Mouse (Mus musculus): ENCODE results near the gene Man2a1. TPM values are rescaled to one million over a fixed set of nuclear protein-coding genes. Genes with fewer than 3 reads are reported as not detected.

Gene Man2a1
- total RNA-seq, 2 experiments from 2014 or later = 8.0 to 13.1 TPM

DNA sequence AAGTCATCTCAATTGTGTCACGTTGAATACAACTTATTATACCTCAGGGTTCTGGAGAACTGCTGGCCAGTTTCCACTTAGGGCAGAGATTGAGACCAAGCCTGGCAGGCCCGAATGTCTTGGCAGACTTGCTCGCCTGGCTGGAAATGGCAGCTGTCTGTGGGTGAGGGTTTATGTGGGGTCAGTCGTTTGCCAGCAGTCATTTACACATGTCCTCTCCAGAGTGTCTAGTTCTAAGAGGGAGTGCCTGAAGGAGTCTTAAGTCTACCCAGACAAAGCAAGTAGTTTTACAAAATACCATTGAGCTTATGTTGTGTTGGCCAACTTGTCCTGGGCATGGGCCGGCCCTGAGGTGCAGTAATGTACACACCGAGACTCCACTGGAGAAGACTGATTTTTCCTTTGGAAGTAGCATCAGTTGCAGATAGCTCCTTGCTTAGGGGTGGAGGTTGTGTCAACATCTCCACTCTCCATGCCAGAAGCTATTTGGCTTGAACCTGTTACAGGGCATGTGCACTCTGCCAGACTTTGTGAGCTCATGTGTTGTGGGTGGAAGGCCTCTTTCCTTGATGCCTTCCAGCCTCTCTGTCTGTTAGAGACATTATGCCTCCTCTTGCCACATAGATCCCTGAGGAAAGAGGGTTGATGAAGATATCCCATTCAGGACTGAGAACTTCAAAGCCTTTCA is 84.8 kb downstream of the Man2a1 start:
- no peak for ATAC-seq (replicated peaks; ENCODE audit: low FRiP score, poor library complexity, severe bottlenecking)

DNA sequence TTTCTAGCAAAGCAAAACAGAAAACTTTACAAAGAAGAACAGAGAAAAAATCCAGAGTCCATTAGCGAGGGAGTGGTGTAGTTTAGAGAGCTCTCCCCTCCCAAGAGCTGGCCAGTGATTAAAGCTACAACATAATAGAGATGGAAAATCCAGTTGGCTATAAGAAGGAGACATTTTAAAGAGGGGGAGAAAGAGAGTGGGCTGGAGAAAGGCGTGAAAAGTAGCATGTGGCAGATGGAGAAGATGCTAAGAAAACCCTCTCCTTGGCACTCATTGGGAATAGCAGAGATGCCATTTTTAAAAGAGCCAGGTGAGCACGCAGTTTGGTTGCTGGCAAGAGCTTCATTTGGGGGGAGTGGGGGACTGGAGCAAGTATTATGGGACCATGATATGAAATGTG is 89.1 kb downstream of the Man2a1 start:
- no peak for ATAC-seq (replicated peaks; ENCODE audit: low FRiP score, poor library complexity, severe bottlenecking)

DNA sequence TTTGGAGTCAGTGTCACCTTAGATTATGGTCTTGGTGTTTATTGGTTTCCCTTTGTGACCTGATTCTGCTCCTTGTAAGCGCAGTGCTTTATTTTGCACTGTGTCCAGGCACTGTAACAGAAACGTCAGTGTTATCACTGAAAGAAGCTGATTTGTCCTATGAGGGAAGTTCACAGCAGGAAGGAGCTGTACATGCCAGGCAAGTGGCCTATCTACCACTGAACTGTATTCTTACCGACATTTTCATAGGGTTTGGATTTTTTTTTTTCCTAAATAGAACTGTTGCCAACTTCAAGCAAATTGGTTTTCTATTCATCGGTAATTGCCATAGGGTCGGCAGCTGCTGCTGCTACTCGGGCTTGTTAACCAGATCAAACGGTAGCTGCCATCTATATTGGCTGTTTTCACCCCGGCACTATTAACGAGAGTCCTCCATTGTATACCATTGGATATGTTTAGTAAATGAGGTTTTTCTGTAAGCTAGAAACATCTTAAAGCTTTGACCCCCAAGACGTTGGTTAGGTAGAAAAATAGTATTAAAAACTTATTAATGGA is 96.8 kb downstream of the Man2a1 start:
- ATAC-seq (replicated peaks; ENCODE audit: low FRiP score, poor library complexity, severe bottlenecking) = no peak

DNA sequence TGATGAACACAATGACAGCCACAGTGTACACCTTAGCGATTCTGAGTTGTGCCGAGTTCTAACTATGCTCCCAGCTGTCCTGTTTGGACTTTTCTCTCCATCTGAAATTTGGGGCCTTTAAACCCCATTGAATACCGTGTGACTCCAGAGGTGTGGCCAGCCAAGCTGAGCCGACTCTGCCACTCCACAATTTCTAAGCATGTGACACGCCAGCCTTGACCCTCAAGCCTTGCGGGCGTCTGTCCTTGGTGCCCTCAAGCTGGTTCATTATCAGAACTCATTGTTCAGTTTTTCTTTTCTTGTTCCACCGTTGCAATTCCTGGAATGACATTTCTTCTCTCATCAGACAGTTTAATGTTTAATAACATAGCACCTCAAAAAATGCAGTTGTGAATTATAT is 98.0 kb downstream of the Man2a1 start:
- ATAC-seq (replicated peaks; ENCODE audit: low FRiP score, poor library complexity, severe bottlenecking) = no peak

DNA sequence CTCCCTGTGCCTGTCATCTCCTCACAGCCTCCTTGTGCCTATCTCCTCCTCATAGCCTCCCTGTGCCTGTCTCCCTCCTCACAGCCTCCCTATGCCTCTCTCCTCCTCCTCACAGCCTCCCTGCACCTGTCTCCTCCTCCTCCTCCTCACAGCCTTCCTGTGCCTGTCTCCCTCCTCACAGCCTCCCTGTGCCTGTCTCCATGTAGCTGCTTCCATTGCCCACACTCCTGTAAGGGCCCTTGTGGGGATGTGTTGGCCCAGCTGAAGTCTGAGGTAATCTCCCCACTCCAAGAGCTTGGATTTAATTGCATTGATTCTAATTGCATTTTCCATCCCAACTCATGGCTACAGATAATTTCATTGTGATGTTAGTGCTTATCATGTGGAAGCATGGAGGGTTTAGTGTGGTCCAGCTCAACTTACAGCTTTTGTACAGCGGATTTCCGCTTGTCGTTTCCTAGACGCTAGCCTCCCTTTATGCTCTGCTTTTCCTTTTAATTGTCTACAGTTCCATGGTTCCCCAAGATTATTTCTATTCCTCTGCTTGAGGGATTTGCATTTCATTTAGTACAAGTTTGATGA is 103.2 kb downstream of the Man2a1 start:
- ATAC-seq (replicated peaks; ENCODE audit: low FRiP score, poor library complexity, severe bottlenecking) = no peak

DNA sequence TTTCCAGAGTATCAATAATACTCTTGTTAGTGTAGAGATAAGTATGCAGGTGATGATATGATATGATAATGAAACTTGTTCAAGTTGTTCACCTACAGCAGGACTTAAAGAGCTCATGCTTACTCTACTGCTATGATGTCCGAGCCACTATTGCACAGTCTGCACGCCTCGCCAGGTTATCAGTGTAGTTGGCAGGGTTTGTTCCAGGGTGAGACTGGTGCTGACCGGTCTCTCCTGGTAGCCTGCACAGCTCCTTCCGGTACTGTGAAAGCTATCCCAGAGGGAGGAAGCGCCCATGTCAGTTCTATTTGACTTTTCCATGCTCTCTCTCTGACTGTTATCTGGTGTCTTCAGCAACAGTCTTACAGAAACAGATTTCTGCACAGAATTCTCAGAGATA is 107.0 kb downstream of the Man2a1 start:
- ATAC-seq (replicated peaks; ENCODE audit: low FRiP score, poor library complexity, severe bottlenecking) = no peak

DNA sequence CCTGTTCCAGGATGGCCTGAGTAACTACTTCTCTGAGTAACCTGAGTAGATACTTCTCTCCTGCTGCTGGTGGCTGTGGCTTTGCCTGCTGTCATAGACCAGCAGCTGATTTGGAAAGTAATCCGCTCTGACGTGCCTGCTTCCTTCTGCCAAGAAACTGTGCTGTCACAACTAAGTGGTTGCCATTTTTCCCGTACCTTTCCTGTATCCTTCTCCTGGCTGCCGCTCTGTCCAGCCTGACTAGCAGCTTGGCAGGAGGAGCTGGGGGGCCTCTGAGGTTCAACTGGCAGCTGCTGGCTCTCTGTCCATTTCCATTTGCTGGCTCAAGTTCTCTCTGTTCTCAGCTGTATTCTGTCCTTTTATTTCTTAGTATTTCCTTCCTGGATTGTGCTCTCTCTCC is 115.8 kb downstream of the Man2a1 start:
- no peak for ATAC-seq (replicated peaks; ENCODE audit: low FRiP score, poor library complexity, severe bottlenecking)

DNA sequence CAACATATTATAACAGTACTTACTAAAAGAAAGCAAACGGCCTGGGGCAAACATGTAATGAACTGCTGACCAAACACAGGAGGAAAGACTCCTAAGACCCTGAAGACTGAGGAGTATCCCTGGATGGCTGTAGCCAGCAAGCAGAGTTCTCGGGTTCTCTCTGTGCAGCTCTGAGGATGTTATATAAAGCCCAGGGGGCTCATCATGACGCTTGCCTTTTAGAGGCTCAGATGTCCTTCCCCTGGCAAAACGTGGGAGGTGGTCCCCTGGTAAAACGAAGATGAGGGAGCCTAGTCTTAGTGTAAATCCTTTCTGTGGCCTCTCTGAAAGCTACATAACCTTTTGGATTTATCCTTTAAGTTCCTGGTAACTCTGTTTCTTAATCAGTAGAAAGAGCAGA is 119.2 kb downstream of the Man2a1 start:
- ATAC-seq (replicated peaks; ENCODE audit: low FRiP score, poor library complexity, severe bottlenecking) = no peak

DNA sequence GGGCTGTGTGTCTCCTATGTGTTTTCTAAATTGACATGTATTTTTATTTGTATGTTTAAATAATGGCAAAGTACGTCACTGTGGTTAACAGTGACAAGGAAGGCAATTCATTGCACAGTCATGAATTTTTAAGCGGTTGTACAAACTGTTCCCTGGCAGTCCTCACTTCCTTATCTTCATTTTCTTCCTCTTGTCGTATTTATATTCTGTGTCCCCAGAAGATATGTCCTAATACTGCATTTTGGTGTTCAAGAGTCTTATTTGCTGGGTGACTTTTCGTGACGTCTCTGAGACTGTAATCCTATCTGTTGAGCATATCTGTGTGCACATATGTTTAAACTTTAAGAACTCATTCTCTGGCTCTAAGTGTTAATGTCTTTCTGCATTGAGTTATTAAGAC is 120.6 kb downstream of the Man2a1 start:
- ATAC-seq (replicated peaks; ENCODE audit: low FRiP score, poor library complexity, severe bottlenecking) = no peak

DNA sequence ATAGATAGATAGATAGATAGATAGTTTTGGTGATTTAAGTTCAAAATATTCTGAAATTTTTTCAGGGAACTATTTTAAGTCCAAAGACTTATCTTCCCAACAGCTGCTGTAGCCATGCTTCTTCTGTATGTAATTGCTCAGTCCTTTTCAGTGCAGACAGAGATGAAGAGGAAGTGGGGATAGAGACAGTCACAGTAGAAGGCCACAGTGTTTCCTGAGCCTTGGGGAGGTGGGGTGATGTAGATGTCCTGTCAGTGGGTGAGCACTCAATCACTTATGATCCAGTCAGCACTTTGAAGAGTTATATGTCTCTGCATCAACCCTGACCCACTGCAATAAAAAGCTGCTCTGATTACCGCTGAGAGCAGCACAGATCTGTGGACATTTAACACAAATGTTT is 122.6 kb downstream of the Man2a1 start:
- no peak for ATAC-seq (replicated peaks; ENCODE audit: low FRiP score, poor library complexity, severe bottlenecking)

DNA sequence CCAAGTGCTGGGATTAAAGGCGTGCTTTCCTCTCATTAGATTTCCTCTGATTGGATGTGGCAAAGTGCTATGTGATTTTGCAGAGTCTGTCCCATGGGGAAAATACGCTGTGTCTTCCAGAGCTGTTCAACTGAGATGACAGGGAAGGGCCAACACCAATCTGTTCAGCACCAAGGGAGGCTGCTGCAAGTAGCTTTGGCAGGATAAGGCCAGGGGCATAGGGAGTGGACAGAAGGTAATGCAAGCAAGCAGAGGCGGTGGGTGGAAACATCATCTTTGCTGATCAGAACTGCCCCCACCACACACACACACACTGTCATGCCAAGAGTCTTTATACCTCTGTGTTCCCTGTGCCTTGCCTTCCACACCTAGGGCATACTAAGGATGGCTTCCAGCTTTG is 124.7 kb downstream of the Man2a1 start:
- ATAC-seq (replicated peaks; ENCODE audit: low FRiP score, poor library complexity, severe bottlenecking) = no peak

DNA sequence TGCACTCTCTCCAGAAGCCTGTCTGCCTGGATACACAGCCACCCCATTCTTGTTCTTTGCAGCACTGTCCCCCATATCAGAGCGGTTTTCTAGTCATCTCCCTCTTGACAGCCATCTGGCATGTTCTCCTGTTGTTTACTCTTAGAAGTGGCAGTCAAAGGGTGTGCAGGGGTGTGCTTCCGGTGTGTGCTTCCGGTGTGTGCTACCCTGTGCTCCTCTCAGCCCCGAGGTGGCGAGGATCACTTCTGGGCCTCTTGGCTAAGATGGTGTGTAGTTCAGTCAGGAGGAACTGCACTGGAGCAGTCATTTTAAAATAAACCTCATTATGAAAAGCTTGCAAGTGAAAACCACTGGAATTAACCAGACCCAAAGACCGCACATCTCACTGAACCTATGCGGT is 125.5 kb downstream of the Man2a1 start:
- no peak for ATAC-seq (replicated peaks; ENCODE audit: low FRiP score, poor library complexity, severe bottlenecking)

DNA sequence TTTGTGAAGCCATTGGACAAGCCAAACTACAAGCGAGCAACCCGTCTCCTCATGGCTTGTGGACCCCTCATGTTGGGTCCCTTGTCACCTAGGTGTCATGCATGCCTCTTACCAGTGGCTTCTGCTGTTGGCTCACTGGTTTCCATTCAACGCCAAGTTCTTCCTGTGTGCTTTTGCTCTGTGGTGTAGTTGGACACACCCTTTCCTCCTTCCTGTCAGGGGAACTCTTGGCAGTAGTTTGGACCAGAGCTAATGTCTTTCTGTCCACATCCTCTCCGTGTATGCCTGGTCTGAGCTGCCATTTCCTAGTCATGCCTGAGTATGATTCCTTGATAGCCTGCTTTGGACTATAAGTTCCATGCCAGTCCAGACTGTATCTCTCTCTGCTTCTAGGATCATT is 135.0 kb downstream of the Man2a1 start:
- no peak for ATAC-seq (replicated peaks; ENCODE audit: low FRiP score, poor library complexity, severe bottlenecking)

DNA sequence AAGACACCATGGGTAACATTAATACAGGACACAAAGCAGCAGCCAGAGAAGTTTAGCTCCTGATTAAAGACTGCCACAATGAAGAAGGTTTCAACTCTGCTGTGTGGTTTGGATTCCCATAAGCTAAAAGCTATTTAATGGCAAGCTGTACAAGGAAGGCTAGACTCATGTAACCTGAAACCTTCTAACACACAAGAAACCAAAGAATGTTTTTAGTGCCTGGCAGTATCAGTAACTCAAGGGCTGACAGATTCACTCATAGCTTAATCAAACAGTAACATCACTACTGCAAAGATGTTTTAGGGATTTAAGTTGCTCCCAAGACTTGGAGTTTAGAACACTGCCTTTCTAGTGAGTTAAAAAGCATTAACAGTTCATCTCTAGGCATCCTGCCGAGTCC is 137.4 kb downstream of the Man2a1 start:
- ATAC-seq (replicated peaks; ENCODE audit: low FRiP score, poor library complexity, severe bottlenecking) = no peak

DNA sequence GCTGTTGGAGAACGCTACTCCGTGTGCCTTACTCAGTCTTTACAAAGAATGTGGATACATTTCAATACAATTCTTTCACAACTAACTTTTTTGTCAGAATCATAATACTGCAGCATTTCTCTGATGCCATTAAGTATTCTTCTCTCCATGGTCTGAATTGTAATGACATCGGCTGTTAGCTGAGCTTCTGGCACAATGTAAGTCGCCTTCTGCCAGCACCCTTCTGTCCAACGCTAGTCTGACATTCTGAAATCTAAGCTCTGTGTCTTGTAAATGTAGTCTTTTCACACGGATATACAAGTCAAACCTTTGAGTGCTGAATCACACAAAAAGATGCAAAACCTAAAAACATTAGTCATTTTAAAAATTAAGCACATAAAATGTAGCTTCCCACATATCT is 138.6 kb downstream of the Man2a1 start:
- ATAC-seq (replicated peaks; ENCODE audit: low FRiP score, poor library complexity, severe bottlenecking) = no peak

DNA sequence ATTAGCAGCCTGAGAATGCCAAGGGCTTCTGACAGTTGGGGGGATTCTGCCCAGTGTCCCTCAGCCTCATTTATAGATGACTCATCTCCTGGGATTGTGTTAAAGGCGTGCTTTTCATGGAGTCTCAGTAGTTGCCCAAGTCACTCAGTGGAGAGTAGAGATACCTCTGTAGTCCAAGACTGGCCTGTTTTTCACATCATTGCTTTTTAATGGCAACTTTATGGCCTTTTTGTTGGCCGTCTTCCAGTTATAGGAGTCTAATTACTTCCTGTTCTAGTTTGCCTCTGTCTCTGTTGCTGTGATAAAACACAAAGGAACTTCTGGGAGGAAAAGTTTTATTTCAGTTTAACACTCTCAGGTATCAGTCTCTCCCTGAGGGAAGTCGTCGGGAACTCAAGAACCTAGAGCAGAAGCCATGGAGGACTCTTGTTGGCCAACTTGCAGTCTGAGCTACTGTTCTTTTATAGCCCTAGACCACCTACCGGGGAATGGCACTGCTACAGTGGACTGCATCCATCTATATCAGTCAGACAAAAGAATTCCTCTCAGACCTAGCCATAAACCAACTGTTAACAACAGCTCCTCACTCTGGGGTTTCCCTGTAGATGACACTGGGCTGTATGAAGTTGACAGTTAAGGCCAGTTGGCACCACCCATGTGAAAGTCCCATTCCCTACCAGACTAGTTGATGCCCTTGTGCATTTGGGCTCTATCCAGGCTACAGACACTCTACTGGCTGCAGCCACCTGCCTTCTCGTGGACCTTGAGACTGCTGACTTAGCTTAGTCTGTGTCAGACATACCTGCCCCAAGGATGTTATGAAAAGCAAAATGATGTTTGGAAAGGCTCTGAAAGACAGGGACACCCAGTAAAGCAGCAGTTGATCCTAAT is 142.4 kb downstream of the Man2a1 start:
- no peak for ATAC-seq (replicated peaks; ENCODE audit: low FRiP score, poor library complexity, severe bottlenecking)

DNA sequence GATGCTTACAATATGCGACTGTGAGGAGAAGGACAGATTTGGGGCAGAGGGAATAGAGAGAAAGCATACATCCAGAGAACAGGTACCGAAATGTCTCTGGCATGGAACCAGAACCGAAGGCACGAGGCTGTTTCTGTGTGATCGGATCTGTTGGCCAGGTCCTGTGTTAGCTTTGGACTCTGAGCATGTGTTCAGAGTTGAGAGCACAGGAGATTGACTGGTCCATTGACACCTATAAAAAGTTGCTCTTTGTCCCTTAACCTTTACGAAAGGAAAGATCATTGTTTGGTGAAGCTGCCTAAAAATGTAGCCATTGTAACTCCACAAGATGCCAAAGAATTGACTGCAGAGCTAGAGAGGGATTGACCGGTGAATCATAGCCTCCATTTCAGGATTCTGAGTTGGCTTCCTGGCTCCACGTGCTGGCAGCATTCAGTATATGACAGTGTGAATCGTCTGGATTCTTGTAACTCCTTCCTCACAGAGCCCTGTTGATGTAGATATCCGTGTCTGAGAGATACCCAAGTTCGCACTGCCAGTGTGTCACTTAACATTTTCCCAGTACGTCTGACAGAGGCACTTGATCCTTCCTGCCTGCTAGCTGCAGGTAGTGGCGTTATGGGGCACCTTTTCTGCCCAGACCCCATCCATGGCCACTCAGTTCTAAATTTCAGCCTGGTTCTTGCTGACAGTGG is 143.2 kb downstream of the Man2a1 start:
- no peak for ATAC-seq (replicated peaks; ENCODE audit: low FRiP score, poor library complexity, severe bottlenecking)

DNA sequence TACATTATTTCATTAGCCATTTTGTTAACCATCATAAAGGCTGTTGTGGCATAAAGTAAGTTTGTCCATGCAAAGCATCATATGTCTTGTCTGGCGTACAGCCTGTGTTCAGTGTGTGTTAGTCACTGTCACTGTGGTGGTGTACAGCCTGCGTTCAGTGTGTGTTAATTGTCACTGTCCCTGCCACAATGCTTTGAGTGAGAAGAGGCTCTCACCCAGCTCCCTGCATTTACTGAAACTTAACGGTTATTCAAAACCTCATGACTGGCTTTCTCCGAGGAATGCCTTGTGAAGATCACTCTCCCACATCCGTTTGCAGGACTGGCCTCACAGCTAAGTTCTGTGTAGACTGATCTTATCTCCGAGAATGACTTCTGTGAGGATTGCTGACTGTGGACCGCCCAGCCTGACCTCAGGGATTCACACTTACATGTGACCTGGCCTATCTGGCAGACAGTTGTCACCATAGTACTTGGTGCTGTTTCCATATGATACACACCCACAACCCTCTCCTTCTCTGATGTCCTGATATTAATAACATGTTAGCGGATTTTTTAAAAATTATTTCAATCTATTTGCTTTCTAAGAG is 146.2 kb downstream of the Man2a1 start:
- no peak for ATAC-seq (replicated peaks; ENCODE audit: low FRiP score, poor library complexity, severe bottlenecking)

DNA sequence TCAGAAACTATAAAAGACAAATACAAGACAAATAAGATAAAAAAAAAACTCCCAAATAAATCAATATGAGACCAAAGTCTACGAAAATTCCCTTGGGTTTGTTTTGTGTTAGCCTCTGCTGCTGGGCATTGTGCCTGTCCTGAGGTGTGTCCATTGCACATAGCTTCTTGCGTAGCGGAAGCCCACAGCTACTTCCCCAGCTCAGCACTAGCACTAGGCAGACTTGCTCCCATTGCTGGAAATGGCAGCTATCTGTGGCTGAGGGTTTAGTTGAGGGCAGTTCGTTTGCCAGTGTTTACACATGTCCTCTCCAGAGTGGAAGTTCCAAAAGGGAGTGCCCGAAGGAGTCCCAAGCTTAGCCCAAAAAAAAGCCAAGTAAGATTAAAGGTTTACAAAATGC is 146.9 kb downstream of the Man2a1 start:
- ATAC-seq (replicated peaks; ENCODE audit: low FRiP score, poor library complexity, severe bottlenecking) = no peak

DNA sequence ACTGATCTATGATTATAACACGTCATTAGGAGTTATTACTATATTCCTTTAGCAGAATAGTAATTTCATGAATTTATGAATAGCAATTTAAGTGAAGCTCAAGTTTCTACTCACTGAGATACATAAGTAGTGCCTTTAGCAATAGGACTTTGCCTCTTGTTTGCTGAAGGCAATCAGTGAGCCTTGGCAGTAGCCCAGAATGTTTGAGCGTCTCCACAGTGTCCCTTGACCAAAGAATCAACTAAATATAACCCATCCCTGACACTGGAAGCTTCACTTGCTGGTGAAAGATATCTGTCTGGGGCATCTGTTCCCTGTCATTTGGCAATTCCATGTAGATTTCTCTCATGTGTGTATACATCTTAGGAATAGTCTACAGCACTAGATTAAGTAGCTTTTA is 147.6 kb downstream of the Man2a1 start:
- no peak for ATAC-seq (replicated peaks; ENCODE audit: low FRiP score, poor library complexity, severe bottlenecking)
